Mouse (Mus musculus) liver, postnatal 0 days (tissue): ENCODE measurements at regions not wholly inside any gene's neighbourhood (a gene's known extent, or its start where the extent isn't known, plus 50 kb on each side); places are given as distances from the start of the nearest gene placed in this dataset.

Experiments used
- ATAC-seq: fragments of 200-750 bp; cut with Nextera tagmentation; 2 replicates; pipeline ENCODE4 v1.8.0; 2017; ENCODE audit warnings: mild to moderate bottlenecking, moderate library complexity
- DNase-seq: peaks from one replicate; pipeline ENCODE4 v3.0.0-alpha.2; 2016
- H3K27ac ChIP-seq: fragments of 300-500 bp; sonication (generic); 2 replicates; pipeline ENCODE4 v1.5.1; 2014; ENCODE audit warnings: antibody characterized with exemption, moderate library complexity, mild to moderate bottlenecking, low read depth
- H3K27me3 ChIP-seq: fragments of 300-500 bp; sonication (generic); 2 replicates; pipeline ENCODE4 v1.6.1; 2014; ENCODE audit warnings: low read length, control low read depth, mixed read lengths; ENCODE audit not compliant: insufficient read depth
- H3K36me3 ChIP-seq: fragments of 300-500 bp; sonication (generic); replicated peaks from 2 replicates; pipeline ENCODE4 v1.6.1; 2014; ENCODE audit warnings: mild to moderate bottlenecking, control low read depth, low read length, moderate library complexity, mixed read lengths; ENCODE audit not compliant: insufficient read depth
- H3K4me1 ChIP-seq: fragments of 300-500 bp; sonication (generic); 2 replicates; pipeline ENCODE4 v1.6.1; 2014; ENCODE audit warnings: antibody characterized with exemption, mild to moderate bottlenecking, control low read depth; ENCODE audit not compliant: insufficient read depth
- H3K4me2 ChIP-seq: fragments of 300-500 bp; sonication (generic); 2 replicates; pipeline ENCODE4 v1.6.1; 2014; ENCODE audit warnings: low read depth, mild to moderate bottlenecking, low read length, moderate library complexity, mixed read lengths
- H3K4me3 ChIP-seq: fragments of 300-500 bp; sonication (generic); 2 replicates; pipeline ENCODE4 v1.5.1; 2014; ENCODE audit warnings: low read depth, low read length
- H3K9ac ChIP-seq: fragments of 300-500 bp; sonication (generic); replicated peaks from 2 replicates; pipeline ENCODE4 v1.6.1; 2014; ENCODE audit warnings: mild to moderate bottlenecking, moderate library complexity
- H3K9me3 ChIP-seq: fragments of 300-500 bp; sonication (generic); 2 replicates; pipeline ENCODE4 v1.6.1; 2016; ENCODE audit warnings: mild to moderate bottlenecking, control low read depth, low read length, mixed read lengths
- CTCF ChIP-seq: sonication (generic); IDR thresholded peaks from 2 replicates; pipeline ENCODE4 v1.5.1; 2016; ENCODE audit warnings: antibody characterized with exemption, low read depth
- EP300 ChIP-seq: IDR thresholded peaks from 2 replicates; pipeline ENCODE4 v1.6.1; 2016; ENCODE audit warnings: antibody characterized with exemption, low read depth, mild to moderate bottlenecking
- WGBS: fragments of 180-500 bp; shearing (Covaris S2); extraction: QIAGEN DNeasy Blood & Tissue Kit; methylation state at CpG from one replicate; pipeline ENCODE4 v1.1.7; 2014; ENCODE audit not compliant: insufficient replicate concordance; 5-methylcytosine and 5-hydroxymethylcytosine counted together

GRCm38 (mm10) chr8:74639276-74639675, 233.7 kb upstream of the Isx start:
- Histone ChIP-seq H3K27me3 (no peaks in the 10 kb centered on the region), H3K9me3 (no peaks in the 10 kb centered on the region), H3K9ac (no peak overlapping the region), H3K4me1 (no peaks in the 10 kb centered on the region), H3K4me2 (no peak overlapping the region), H3K4me3 (no peak overlapping the region), H3K36me3 (no peaks in the 10 kb centered on the region), H3K27ac (no peak overlapping the region)
- 53% methylated on average over 2 of the region's 2 CpGs for WGBS
- no peak for ATAC-seq
- no peak for TF ChIP-seq CTCF
- TF ChIP-seq EP300: no peak
- no peak for DNase-seq

DNA sequence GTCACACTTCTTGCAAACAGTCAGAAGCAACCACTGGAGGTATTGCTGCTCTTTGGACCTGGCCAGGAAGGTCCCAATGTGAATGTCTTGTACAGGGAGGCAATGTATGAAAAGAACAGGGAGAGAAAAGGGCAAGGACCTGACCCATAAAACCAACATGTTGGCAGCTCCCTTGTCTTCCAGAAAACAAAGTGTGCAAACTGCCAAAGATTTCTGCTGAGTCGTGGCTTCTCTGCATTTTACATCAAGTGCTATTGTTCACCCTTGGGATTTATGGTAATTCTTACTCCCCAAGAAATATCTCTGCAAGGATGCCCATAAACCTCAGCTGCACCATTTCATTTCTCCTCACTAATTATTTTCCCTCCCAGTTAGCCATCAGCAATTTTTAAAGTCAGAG, 232.3 kb upstream of the Isx start:
- H3K9me3 ChIP-seq: no peaks in the 10 kb centered on the region
- 50% methylated on average over 1 of the region's 1 CpGs for WGBS
- ATAC-seq (no peak), DNase-seq (no peak)
- no peaks in the 10 kb centered on the region for H3K4me1 ChIP-seq
- H3K4me3 ChIP-seq: no peak overlapping the region
- no peak overlapping the region for H3K27ac ChIP-seq
- H3K36me3 ChIP-seq: no peaks in the 10 kb centered on the region
- no peak overlapping the region for H3K9ac ChIP-seq
- H3K27me3 ChIP-seq: no peaks in the 10 kb centered on the region
- no peak overlapping the region for H3K4me2 ChIP-seq
- TF ChIP-seq EP300 (no peak), CTCF (no peak)

GRCm38 (mm10) chr8:74659950-74660349, 213.0 kb upstream of the Isx start:
- Histone ChIP-seq H3K9me3 (no peaks in the 10 kb centered on the region), H3K4me3 (no peak overlapping the region), H3K4me2 (no peak overlapping the region), H3K27me3 (no peaks in the 10 kb centered on the region), H3K9ac (no peak overlapping the region), H3K36me3 (no peaks in the 10 kb centered on the region), H3K27ac (no peak overlapping the region), H3K4me1 (no peaks in the 10 kb centered on the region)
- 92% methylated on average over 1 of the region's 1 CpGs for WGBS
- DNase-seq: no peak
- no peak for TF ChIP-seq EP300
- no peak for TF ChIP-seq CTCF
- no peak for ATAC-seq

GRCm38 (mm10) chr8:74688342-74688741, 184.6 kb upstream of the Isx start:
- no peak for ATAC-seq
- no peak overlapping the region for H3K4me2 ChIP-seq
- TF ChIP-seq EP300 (no peak), CTCF (no peak)

DNA sequence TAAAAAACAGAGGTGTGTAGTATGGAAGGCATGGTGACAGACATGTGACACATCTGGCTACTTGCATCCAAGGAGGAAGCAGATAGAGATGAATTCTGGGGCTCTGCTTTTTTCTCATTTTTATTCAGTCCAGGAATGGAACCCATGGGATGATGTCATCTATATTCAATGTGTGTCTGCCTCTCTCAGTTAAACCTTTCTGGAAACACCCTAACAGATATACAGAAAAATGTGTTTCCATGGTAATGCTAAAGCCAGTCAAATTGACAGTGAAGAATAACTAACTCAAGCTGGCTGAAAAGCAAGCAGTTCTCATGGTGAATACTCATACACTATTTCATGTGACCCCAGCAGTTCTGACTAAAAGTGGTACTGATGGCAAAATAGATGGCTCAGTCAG, 177.0 kb upstream of the Isx start:
- H3K4me3 ChIP-seq: no peak overlapping the region
- H3K27ac ChIP-seq: no peak overlapping the region
- ATAC-seq (no peak), DNase-seq (no peak)
- TF ChIP-seq CTCF (no peak), EP300 (no peak)
- H3K4me2 ChIP-seq: no peak overlapping the region
- no peaks in the 10 kb centered on the region for H3K27me3 ChIP-seq
- no peak overlapping the region for H3K9ac ChIP-seq
- no peaks in the 10 kb centered on the region; the same call in 1 of the 2 replicates for H3K9me3 ChIP-seq
- H3K4me1 ChIP-seq: no peaks in the 10 kb centered on the region
- no peaks in the 10 kb centered on the region for H3K36me3 ChIP-seq

More at GRCm38 (mm10) chr8:74688342-74688741, 184.6 kb upstream of the Isx start:
- H3K27ac ChIP-seq: no peak overlapping the region
- H3K9ac ChIP-seq: no peak overlapping the region
- no peak for DNase-seq
- no peak overlapping the region for H3K4me3 ChIP-seq
- H3K27me3 ChIP-seq: no peaks in the 10 kb centered on the region
- no peaks in the 10 kb centered on the region for H3K4me1 ChIP-seq
- no peaks in the 10 kb centered on the region for H3K36me3 ChIP-seq
- H3K9me3 ChIP-seq: no peaks in the 10 kb centered on the region

- no peak for ATAC-seq
- no peak for DNase-seq
- H3K4me1 ChIP-seq: no peaks in the 10 kb centered on the region
- no peaks in the 10 kb centered on the region; the same call in 1 of the 2 replicates for H3K9me3 ChIP-seq
- WGBS: 64% methylated on average over 1 of the region's 1 CpGs
- H3K9ac ChIP-seq: no peak overlapping the region
- no peak overlapping the region for H3K27ac ChIP-seq
- H3K4me3 ChIP-seq: no peak overlapping the region
- H3K36me3 ChIP-seq: no peaks in the 10 kb centered on the region
- no peak overlapping the region for H3K4me2 ChIP-seq
- TF ChIP-seq EP300 (no peak), CTCF (no peak)
- H3K27me3 ChIP-seq: no peaks in the 10 kb centered on the region
These were observed 175.7 kb upstream of the Isx start for GRCm38 (mm10) chr8:74697317-74697716.

- DNase-seq: no peak
- 64% methylated on average over 3 of the region's 3 CpGs for WGBS
- TF ChIP-seq EP300: no peak
- no peak for TF ChIP-seq CTCF
These were observed 160.4 kb upstream of the Isx start for GRCm38 (mm10) chr8:74712617-74713016.

More at GRCm38 (mm10) chr8:74712617-74713016, 160.4 kb upstream of the Isx start:
- Histone ChIP-seq H3K9ac (no peak overlapping the region), H3K27ac (no peak overlapping the region), H3K9me3 (no peaks in the 10 kb centered on the region), H3K27me3 (no peaks in the 10 kb centered on the region), H3K4me3 (no peak overlapping the region), H3K4me2 (no peak overlapping the region), H3K36me3 (no peaks in the 10 kb centered on the region), H3K4me1 (no peaks in the 10 kb centered on the region)
- no peak for ATAC-seq
